ENCODE assay signal across 9 mouse cellular contexts in the genomic region with DNA sequence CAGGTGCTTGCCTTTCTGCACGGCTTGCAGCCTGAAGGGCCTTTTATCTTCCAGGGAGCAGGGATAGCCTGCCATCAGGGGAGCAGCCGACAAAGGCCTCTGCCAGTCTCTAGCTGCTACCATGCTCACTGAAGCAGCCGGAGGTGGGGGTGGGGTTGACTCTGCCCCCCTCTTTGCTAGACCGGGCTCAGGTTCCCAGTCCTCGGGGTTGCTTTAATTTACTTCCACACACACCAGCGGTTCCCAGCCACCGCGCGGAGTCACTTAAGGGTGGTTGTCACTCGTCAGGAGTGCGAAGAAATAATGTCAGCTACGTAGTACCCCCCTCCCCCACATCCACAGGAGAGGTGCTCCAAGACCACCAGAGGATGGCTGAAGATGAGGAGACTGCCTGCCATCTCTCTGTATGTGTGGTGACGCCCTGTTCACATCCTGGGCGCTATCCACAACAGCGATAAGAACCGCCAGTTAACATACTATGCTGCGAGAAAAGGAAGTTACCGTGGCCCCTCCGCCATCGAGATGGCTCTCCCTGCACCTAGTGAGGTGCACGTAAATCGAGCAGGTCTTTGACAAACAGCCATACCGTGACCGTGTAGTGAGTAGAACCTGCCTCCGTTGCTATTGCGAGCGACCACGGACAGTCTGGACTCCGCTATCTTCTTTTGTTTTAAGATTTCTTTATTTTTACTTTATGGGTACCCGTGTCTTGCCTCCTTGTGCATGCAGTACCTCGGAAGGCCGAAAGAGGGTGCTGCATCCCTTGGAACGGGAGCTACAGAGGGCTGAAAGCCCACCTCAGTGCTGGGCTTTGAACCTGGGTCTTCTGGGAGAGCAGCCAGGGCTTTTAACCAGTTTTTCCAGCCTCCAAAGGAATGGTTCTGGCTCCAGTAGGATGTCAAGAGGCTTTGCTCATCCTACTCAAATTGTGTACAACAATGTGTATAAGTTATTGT. TPM values are rescaled to one million over a fixed set of nuclear protein-coding genes. Genes with fewer than 3 reads are reported as not detected.
A peak's percentile ranks its signal among the peaks of the same experiment; 100 is the strongest.
DNase-seq lines count a peak whose midpoint lies in the region; TF ChIP-seq lines count a peak whose summit lies in the region.
"Had no signal": no experiment of that assay in that cellular context is flagged by ENCODE, and none has a peak within 500 bp of the region (broad histone marks: within the 10 kb centered on the region; RNA-seq: fewer than 3 reads in every experiment).

No protein-coding gene starts in this region.

- peak; percentile 72 for DNase-seq in ES-E14 (ENCODE audit: low read depth, low spot score)
- DNase-seq in brain, adult 2 months (ENCODE audit: low read depth, low spot score): peak; percentile 82
- DNase-seq in hindbrain, embryonic 10.5 days (ENCODE audit: low spot score): peak; percentile 86
- peak; percentile 88 to 89 for DNase-seq in layer of hippocampus, postnatal 10 days (ENCODE audit: low spot score in 2 of 2)
- peak; percentile 34 to 56 for DNase-seq in lung, postnatal 4 days
- DNase-seq in right cerebral cortex, postnatal 25 days: peak; percentile 69
- DNase-seq in spleen, adult 18-20 months: no peak

- no peaks in the 10 kb centered on the region for H3K36me3 ChIP-seq in ES-E14 (ENCODE audit: control insufficient read depth, insufficient read depth, low read length, poor library complexity, severe bottlenecking)
- no peaks in the 10 kb centered on the region for H3K36me3 ChIP-seq in hindbrain, embryonic 10.5 days

- H3K4me3 ChIP-seq in ES-E14 (ENCODE audit: insufficient read depth in 1 of 2, low read depth in 1 of 2, low read length in 2 of 2, poor library complexity in 1 of 2, severe bottlenecking in 1 of 2): peak overlapping the region; percentile 43 to 66
- peak overlapping the region; percentile 4; the same call in 1 of the 2 replicates for H3K4me3 ChIP-seq in embryonic fibroblast, embryonic 13.5 days (ENCODE audit: insufficient read depth, low read length)
- peak overlapping the region; percentile 49 for H3K4me3 ChIP-seq in hindbrain, embryonic 10.5 days

- peaks cover 3 to 9% of the 10 kb centered on the region in 2 experiments; a peak in 2 of 4 replicates for H3K4me1 ChIP-seq in ES-E14 (ENCODE audit: control insufficient read depth in 2 of 2, insufficient read depth in 2 of 2, low read length in 2 of 2, poor library complexity in 1 of 2)
- no peaks in the 10 kb centered on the region for H3K4me1 ChIP-seq in embryonic fibroblast, embryonic 13.5 days (ENCODE audit: control insufficient read depth, insufficient read depth, low read length)
- peaks cover 40% of the 10 kb centered on the region for H3K4me1 ChIP-seq in hindbrain, embryonic 10.5 days (replicated peaks)

- H3K9ac ChIP-seq in ES-E14 (ENCODE audit: insufficient read depth, low read depth, low read length, poor library complexity, severe bottlenecking): peak overlapping the region; percentile 15; the same call in 1 of the 2 replicates

- no peak for TF ChIP-seq POLR2A in embryonic fibroblast, embryonic 13.5 days (IDR thresholded peaks at IDR 0.05; ENCODE audit: low read depth, low read length)

- H3K27ac ChIP-seq in ES-E14 (ENCODE audit: insufficient read depth, low read depth, low read length, poor library complexity, severe bottlenecking): no peak overlapping the region
- H3K27ac ChIP-seq in embryonic fibroblast, embryonic 13.5 days (ENCODE audit: insufficient read depth, low read length): no peak overlapping the region
- peak overlapping the region; percentile 73 for H3K27ac ChIP-seq in hindbrain, embryonic 10.5 days

- peak; percentile 75; the same call in 1 of the 2 replicates for TF ChIP-seq CTCF in embryonic fibroblast, embryonic 13.5 days (IDR thresholded peaks at IDR 0.05; ENCODE audit: borderline replicate concordance, insufficient read depth, low read length)

- in situ Hi-C loops in ES-E14 (cut with MboI; ENCODE audit: low sequenced_read_pairs in 2 of 2, unreplicated experiment in 2 of 2): loop anchor here (10.0 kb wide), 2 partner anchors 112 to 352 kb away; a partner anchor contains a TSS

- H3K27me3 ChIP-seq in hindbrain, embryonic 10.5 days (ENCODE audit: insufficient read depth, poor library complexity, severe bottlenecking): no peaks in the 10 kb centered on the region; the same call in 1 of the 2 replicates

- no peaks in the 10 kb centered on the region for H3K9me3 ChIP-seq in ES-E14 (ENCODE audit: control insufficient read depth, insufficient read depth, low read depth, low read length)
- H3K9me3 ChIP-seq in hindbrain, embryonic 10.5 days: no peaks in the 10 kb centered on the region

- 3% methylated on average over 33 of the region's 33 CpGs for WGBS in hindbrain, embryonic 10.5 days

TF ChIP-seq in ES-E14, 5 proteins besides CTCF, POLR2A, EP300 and RAD21:
- TF ChIP-seq MAFK (IDR thresholded peaks at IDR 0.05; ENCODE audit: insufficient read depth, low read depth, low read length): no peak
- peak; percentile 97; the same call in 1 of the 2 replicates for TF ChIP-seq ZC3H11A (IDR thresholded peaks at IDR 0.05; ENCODE audit: borderline replicate concordance, low read depth, low read length)
TF ChIP-seq in ES-E14: peak in this region for 1.

RNA-seq across cellular contexts. Expression of a gene that starts 16.2 kb away (rescaled TPM):
- 1.3 TPM in 1 of 2 replicates, not detected in the other for total RNA-seq in ES-E14 (2012; rRNA removed)
- polyA plus RNA-seq in embryonic fibroblast, embryonic 13.5 days (2011; ENCODE audit: insufficient read length, low read depth, missing spikeins): not detected in 2 replicates
- not detected in 2 replicates for polyA plus RNA-seq in hindbrain, embryonic 10.5 days (2016; fragmentation: Nextera tagmentation; extraction: Ambion mirVana)
- total RNA-seq in layer of hippocampus, postnatal 10 days (2021): not detected
- polyA plus RNA-seq: frontal cortex, adult 2 months had no signal

Comparison
In these comparisons a context has a peak if more than half of its experiments do, and no peak if none do; other contexts are left out.
1. DNase-seq: peak in ES-E14 (single experiment), brain, adult 2 months (single experiment), hindbrain, embryonic 10.5 days (single experiment), layer of hippocampus, postnatal 10 days (2 of 2), lung, postnatal 4 days (2 of 2) and right cerebral cortex, postnatal 25 days (single experiment); none in spleen, adult 18-20 months (0 of 2).
2. H3K4me3 ChIP-seq: peak in every context shown above with its lines; median percentile 54 in ES-E14; 49 in hindbrain, embryonic 10.5 days; 4 in embryonic fibroblast, embryonic 13.5 days.